Mouse (Mus musculus) hematopoietic stem cell, adult 5-6 weeks (primary cell): ENCODE measurements around the gene Elmo1. TPM values are rescaled to one million over a fixed set of nuclear protein-coding genes. Genes with fewer than 3 reads are reported as not detected.
A peak's percentile ranks its signal among the peaks of the same experiment; 100 is the strongest.

Source experiments
- ATAC-seq, 2 experiments: fragments of 125-278 bp in 1 of 2; replicated peaks in 1 of 2; 2 replicates each; pipeline ENCODE4 v1.8.0; 2016 to 2017; ENCODE audit warnings: inconsistent platforms in 2 of 2, mild to moderate bottlenecking in 2 of 2, moderate number of reproducible peaks in 2 of 2, low read depth in 1 of 2, moderate TSS enrichment in 1 of 2; ENCODE audit not compliant: low FRiP score in 2 of 2, poor library complexity in 2 of 2, severe bottlenecking in 2 of 2, insufficient read depth in 1 of 2, low TSS enrichment in 1 of 2
- total RNA-seq: library from RNA; stranded (forward); fragments of 172-1452, 232-1000 nt; gene quantifications from 2 replicates; pipeline ENCODE4 v1.2.3, GENCODE M21; 2017

Gene Elmo1
- total RNA-seq, 1 experiment from 2014 or later: 91.4 TPM

GRCm38 (mm10) chr13:20597307-20597706, 506.9 kb downstream of the Elmo1 start:
- ATAC-seq: no peak

GRCm38 (mm10) chr13:20598618-20599017, 508.2 kb downstream of the Elmo1 start:
- ATAC-seq: no peak

DNA sequence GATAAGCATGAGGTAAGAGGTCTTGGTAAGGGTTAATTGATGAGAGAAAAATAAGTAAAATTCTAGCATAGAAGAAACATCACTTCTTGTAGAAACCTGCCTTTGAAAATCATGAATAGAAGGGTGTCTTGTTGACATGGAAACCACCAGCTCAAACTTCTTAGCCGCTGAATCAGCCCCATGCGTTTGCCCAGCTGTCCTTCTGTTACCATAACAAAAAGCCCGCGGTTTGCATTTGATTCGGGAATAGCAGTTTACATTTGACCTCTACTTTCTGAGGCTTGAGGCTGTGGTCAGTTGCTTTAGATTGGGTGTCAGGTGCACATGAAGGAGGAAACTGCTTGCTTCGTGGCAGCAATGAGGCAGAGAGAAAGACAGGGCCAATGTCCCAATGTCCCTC, 509.9 kb downstream of the Elmo1 start:
- no peak for ATAC-seq

DNA sequence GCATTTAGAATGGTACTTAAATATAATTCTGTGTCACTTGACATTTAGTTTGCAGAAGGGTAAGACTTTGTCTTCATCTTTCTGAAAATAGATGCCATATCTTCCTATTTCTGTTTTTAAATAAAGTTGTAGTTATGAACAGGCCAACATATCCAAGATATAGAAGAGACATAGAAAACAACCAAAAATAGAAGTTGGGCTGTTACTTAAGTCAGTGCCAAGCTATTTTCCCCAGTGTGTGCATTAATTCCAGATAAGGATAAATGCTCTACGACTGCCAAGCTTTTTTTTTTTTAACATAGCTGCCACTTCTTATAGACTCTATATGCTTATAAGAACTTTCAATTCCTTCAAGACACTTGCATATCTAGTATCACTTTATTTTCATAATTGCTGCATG, 511.0 kb downstream of the Elmo1 start:
- no peak for ATAC-seq

DNA sequence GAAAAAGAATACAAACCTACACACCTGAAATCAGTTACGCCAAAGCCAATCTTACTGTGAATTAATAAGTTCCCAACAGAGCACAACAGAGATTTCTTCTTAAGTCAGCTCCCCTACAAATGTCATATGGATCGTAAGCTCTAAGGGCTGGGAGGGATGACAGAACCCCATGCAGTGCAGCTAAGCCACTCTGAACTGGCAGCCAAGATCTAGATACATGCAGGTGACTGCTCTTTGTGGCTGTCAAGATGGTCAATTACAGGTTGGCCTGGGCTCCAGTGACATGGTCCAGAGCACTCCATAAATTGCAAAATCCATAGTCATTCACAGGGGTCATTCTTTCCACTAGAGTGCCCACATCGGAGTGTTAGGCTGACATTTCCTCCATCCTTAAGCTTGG, 516.5 kb downstream of the Elmo1 start:
- ATAC-seq: no peak

DNA sequence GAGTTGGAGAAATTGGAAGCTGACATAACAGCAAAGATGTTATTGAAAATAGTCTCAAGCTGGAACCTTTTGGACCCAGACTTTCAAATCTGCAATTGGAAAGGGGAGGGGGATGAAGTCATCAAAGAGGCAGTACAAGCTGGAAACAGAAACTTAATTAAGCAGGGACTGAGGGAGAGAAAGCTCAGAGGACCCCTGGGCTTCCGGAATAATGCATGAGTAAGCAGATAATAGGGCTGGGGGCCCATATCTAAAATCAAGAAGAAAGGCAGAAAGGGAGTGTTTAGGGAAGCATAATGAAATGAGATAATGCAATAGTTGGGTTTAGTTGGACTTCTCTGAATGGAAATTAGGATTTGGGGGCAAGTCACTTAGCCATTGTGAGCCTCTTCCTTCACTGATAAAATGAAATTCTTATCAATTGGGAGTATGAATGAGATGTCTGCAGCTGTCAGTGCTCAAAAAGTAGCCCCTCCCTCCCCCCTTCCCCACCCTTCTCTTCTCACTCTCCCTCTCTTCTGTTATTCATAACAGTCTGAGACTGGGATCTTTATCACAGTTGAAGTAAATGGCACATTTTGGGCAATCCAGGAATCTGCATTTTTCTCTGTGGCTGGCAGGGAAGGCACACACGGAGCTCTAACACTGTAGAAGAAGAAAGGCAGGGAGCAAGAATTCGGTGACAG, 518.8 kb downstream of the Elmo1 start:
- ATAC-seq: no peak

- ATAC-seq: no peak
These were observed 525.4 kb downstream of the Elmo1 start for GRCm38 (mm10) chr13:20615596-20616469.

- no peak for ATAC-seq
These were observed 529.5 kb downstream of the Elmo1 start for GRCm38 (mm10) chr13:20619946-20620345.

DNA sequence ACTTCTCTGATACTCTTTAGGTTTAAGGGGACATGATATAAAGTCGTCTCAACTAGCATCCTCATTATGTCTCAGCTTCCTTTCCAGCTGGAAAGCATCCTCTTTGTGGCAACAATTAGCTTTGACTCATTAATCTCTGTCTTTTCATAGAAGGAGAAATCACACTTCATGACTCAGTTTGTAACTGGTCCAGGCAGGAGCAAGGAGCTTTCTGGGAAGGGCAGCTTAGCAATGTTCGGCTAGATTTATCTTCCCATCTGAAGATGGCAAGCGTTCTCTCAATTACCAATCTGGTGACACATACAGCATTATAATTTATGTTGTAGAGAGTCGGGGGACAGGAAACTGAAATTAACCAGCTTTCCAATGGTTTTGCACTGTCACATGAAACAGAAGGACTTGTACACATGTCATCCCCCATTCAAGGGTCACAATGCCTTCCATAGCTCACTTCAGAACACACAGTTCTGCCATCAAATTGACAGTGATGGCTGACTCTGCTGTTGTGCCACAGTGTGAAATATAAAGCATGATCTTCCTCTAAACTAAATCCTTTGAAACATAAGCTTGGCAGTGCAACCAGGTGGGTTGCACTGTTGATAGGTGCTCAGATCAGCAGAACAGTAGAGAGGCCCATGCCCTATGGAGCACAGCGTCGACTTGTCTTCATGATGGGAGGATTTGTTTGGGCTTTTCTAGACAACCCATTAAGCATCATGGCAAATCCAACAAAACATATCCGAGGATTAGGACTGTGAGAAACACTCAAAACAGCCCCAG, 532.9 kb downstream of the Elmo1 start:
- ATAC-seq: no peak

DNA sequence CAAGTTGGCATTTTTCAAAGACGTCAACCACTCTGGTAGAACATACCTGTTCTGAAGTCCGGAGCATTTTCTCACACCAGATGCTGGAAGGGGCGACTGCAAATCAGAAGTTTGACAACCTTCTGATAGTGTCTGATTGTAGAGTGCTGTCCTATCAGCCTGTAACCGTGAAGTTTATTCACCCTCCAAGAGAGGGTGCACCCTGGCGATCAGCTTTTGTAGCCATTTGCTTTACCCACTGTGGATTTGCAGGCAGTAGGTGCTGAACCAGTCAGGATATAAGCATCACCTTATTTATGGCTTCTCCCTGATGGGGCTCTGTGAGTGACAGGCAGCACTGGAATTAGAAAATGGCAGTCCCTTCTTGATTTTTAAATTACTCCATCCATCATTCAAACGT, 537.4 kb downstream of the Elmo1 start:
- no peak for ATAC-seq

GRCm38 (mm10) chr13:20632477-20632876, 542.1 kb downstream of the Elmo1 start:
- no peak for ATAC-seq

- peak in 1 of 2 experiments; percentile 25; a peak in 2 of 4 replicates for ATAC-seq
These were observed 544.3 kb downstream of the Elmo1 start for GRCm38 (mm10) chr13:20634679-20635078.

DNA sequence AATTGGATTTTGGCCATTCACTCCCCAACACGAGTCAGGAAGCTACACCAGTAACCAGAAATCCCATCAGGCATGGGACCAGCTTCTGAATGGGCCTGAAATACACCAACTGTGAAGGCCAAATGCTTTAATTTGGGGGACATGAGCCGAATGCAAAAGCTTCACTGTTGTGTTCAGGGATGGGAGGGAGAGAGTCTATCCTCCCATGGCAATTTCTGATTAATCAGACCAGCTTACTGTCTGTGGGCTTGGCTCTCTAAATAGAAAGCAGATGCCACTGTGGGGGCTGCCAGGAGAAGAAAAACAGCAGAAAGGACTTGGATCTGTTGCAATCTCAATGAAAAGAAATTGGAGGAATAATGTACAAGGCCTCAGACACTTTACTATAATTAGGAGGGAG, 545.2 kb downstream of the Elmo1 start:
- ATAC-seq: no peak
